Mouse (Mus musculus): ENCODE measurements around the gene Zbtb25. TPM values are rescaled to one million over a fixed set of nuclear protein-coding genes. Genes with fewer than 3 reads are reported as not detected.
A peak's percentile ranks its signal among the peaks of the same experiment; 100 is the strongest.

The Zbtb25 gene
- total and polyA plus RNA-seq, 3 experiments = 5.5 to 12.3 TPM; not detected in 1

GRCm38 (mm10) chr12:76372881-76373818 is 3.7 kb upstream of the Zbtb25 start (continued):
- TF ChIP-seq USF1 (IDR thresholded peaks at IDR 0.05; ENCODE audit: low read depth, low read length) (no peak), NRF1 (IDR thresholded peaks at IDR 0.05; ENCODE audit: insufficient read depth, low read depth, low read length, poor library complexity, severe bottlenecking) (no peak), CHD1 (IDR thresholded peaks at IDR 0.05; ENCODE audit: low read depth, low read length) (0 out of 2 replicates have a peak, but pooled peaks have one; percentile 27), KAT2A (conservative IDR thresholded peaks at IDR 0.05; ENCODE audit: low read depth, low read length) (no peak), MAX (IDR thresholded peaks at IDR 0.05; ENCODE audit: low read length) (no peak), RCOR1 (IDR thresholded peaks at IDR 0.05; ENCODE audit: low read depth, low read length) (no peak), NELFE (IDR thresholded peaks at IDR 0.05; ENCODE audit: low read depth, low read length) (no peak), MYB (IDR thresholded peaks at IDR 0.05; ENCODE audit: low read depth, low read length) (no peak), E2F4 (IDR thresholded peaks at IDR 0.05; ENCODE audit: borderline replicate concordance, low read depth, low read length) (no peak), ELF1 (IDR thresholded peaks at IDR 0.05; ENCODE audit: low read depth, low read length) (no peak), CHD2 (IDR thresholded peaks at IDR 0.05; ENCODE audit: low read length) (no peak), POLR2AphosphoS2 (IDR thresholded peaks at IDR 0.05; ENCODE audit: low read length) (no peak), MYC (IDR thresholded peaks at IDR 0.05; ENCODE audit: low read depth, low read length) (peak; percentile 39; the same call in 1 of the 2 replicates), POLR2A (IDR thresholded peaks at IDR 0.05; ENCODE audit: control insufficient read depth in 1 of 2, insufficient read depth in 1 of 2, low read depth in 1 of 2, low read length in 2 of 2, poor library complexity in 1 of 2) (peak in 1 of 2 experiments; percentile 23; a peak in 1 of 4 replicates), GABPA (IDR thresholded peaks at IDR 0.05; ENCODE audit: low read depth, low read length) (no peak), EP300 (IDR thresholded peaks at IDR 0.05; ENCODE audit: low read depth in 1 of 2, low read length in 2 of 2) (no peak), POLR2AphosphoS5 (IDR thresholded peaks at IDR 0.05; ENCODE audit: borderline replicate concordance, low read depth, low read length) (no peak), SIN3A (IDR thresholded peaks at IDR 0.05; ENCODE audit: low read length) (0 out of 2 replicates have a peak, but pooled peaks have one; percentile 18), ZNF384 (IDR thresholded peaks at IDR 0.05; ENCODE audit: low read depth, low read length) (peak; percentile 82), CTCF (IDR thresholded peaks at IDR 0.05 in 2 of 3, conservative IDR thresholded peaks at IDR 0.05 in 1 of 3; ENCODE audit: control insufficient read depth in 1 of 3, insufficient read depth in 1 of 3, low read depth in 2 of 3, low read length in 3 of 3, poor library complexity in 1 of 3, severe bottlenecking in 1 of 3) (peak in 2 of 3 experiments; percentile 22 to 28; a peak in 4 of 6 replicates), MAFK (IDR thresholded peaks at IDR 0.05; ENCODE audit: borderline replicate concordance, low read depth, low read length) (no peak), UBTF (IDR thresholded peaks at IDR 0.05; ENCODE audit: borderline replicate concordance, insufficient read depth, low read depth, low read length) (no peak), ZMIZ1 (IDR thresholded peaks at IDR 0.05; ENCODE audit: low read depth, low read length) (no peak), RAD21 (IDR thresholded peaks at IDR 0.05; ENCODE audit: low read depth, low read length) (no peak), BHLHE40 (IDR thresholded peaks at IDR 0.05; ENCODE audit: borderline replicate concordance, low read depth, low read length) (no peak)
